Mouse (Mus musculus) lung, adult 18-20 months (tissue): ENCODE measurements around the gene Ccdc180.
A peak's percentile ranks its signal among the peaks of the same experiment; 100 is the strongest.

Source experiments
- DNase-seq, 2 experiments: peaks; one replicate each; pipeline ENCODE4 v3.0.0; 2022; ENCODE audit warnings: mixed read lengths in 2 of 2

Gene Ccdc180

DNA sequence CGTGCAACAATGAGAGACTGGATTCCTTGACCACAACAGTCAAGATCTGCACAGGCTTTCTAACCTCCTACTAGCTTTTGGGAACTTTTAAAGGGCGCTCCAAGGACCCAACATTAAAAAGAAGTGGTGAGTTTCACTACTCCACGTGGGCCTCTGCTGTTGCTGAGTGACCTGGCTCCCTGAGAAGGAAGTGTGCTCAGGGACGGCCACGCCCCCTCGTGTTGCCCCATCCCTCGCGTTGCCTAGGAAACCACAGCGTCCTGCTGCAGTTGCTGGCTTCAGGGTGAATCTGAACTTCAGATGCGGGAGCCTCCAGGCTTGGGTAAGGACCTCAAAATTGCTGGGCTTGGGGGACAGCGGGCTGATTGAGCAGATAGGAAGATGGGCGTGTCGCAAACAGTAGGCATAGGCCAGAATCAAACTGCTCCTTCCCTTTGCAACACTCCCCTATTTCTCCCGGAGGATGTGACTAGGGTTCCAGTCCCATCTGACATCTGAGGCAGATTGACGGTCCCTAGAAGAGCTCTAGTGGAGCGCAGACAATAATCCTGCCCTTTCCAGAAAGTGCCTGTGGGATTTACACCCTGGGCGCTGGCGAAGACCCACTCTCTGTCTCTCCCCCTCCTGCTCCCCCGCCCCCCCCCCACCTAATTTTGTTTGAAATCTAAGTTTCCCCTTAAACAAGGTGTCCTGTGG is at the start of gene Ccdc180:
Gene Ccdc180 (plus strand): TSS at position 238 of the 696 bp plus-strand sequence.
- DNase-seq, result peak; percentile 83 to 87

- no peak for DNase-seq
These were observed 45.7 kb upstream of the Ccdc180 start for GRCm38 (mm10) chr4:45844355-45844754.

DNA sequence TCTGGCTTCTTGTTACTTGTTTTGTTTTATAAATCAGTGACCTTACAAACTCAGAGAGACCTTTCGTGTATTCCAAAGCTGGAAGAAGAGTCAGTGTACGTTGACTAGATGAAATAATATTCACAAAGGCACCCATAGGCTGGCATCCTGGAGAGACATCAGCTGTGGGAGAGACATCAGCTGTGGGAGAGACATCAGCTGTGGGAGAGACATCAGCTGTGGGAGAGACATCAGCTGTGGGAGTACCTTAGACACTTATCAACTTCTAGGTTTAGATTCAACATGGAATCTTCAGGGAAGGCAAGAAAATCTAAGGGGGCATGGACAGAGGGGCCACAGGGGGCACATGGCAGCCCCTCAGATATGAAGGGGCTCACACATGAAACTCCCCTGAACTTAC is 43.8 kb upstream of the Ccdc180 start:
- DNase-seq, result no peak

DNA sequence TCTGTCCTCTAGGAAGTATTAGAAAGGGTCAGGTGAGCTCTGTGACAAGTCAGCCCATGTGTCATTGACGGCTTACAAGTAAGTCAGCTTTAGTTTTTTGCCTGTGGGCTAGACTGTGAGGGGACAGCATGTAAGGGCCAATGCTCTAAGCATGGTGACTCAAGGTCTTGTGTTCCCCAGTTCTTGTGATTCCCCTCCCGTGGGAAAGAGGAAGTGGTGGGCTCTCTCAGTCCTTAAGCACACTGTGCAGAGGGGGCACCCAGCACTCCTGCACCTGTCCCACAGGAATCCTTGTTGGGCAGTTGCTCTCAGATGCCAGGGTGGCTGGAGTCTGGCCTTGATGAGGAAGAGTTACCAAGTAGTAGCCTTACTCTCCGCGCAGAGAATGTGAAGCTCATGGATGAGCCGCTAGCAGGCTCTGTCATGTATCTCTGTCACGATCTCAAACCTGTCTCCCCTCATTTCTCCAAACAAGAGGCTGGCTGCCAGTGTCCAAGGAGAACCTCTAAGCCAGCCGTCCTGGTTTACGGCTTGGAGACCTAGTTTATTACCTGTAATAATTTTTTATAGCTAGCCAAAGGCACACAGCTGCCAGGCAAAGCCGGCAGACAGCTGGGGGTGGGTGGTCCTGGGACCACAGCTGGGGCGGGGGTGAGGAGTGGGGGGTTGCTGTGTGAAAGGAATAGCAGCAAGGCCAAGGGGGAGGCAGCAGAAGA is 41.8 kb upstream of the Ccdc180 start, which contains the start of gene Stra6l:
Gene Stra6l (plus strand): TSS at position 556 of the 716 bp plus-strand sequence.
- no peak for DNase-seq

GRCm38 (mm10) chr4:45848825-45849156 is 41.3 kb upstream of the Ccdc180 start:
- DNase-seq, result no peak

DNA sequence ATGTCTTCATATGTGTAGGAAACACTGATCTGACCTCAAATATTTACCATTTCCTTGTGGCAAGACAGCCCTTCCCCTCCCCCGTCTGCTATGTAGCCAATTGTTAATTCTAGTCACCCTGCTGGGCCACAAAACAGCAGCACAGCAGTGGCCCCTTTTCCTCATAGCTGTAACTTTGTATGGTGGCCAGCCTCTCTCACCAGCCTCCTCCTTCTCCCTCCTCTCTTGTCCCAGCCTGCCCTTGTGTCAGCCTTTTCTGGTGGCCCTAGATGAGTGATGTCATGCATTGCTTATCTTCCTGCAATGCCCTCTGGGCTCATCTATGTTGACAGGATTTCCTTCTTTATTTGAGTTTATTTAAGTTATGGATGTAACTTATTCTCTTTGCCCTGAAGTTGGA is 40.7 kb upstream of the Ccdc180 start:
- DNase-seq, result no peak

- DNase-seq, result peak; percentile 9 to 34
These were observed 38.5 kb upstream of the Ccdc180 start for GRCm38 (mm10) chr4:45851640-45852051.

GRCm38 (mm10) chr4:45853496-45854246 is 36.4 kb upstream of the Ccdc180 start:
- no peak for DNase-seq

- peak; percentile 56 to 69 for DNase-seq
These were observed 34.2 kb upstream of the Ccdc180 start for GRCm38 (mm10) chr4:45855803-45856424.

DNA sequence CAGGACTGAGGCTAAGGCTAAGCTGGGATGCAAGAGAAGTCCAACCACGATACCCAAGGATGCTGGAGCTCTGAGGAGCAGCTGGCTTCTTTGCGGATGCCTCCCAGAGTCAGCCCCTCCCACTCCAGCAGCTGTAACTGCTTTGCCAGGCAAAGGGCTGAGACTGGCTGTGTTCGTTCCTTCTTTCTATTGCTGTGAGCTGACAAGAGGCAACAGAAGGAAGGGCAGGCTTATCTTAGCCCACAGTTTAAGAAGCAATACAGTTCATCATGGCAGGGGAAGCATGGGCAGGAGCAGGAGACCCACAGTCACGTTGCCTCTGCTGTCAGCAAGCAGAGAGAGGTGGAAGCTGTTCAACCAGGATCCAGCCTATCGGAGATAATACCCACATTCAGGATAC is 28.9 kb upstream of the Ccdc180 start:
- no peak for DNase-seq

DNA sequence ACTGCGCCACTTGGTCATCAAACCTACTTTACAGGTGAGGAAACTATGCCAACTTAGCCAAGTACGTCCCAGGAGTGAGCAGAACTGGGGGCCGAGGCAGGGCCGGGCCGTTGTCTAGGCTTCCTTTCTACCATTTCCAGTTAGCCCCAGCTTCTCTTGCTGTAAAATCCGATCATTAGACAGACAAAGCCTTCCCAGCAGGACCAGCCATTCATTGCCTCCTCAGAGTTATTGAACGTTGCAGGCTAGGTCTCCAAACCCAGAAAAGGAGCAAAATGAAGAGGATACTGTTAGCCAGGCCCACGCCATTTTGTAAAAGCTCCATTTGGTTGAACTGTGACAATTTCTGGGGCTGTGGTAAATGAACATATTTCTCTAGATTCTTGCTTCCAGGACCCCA is 22.7 kb upstream of the Ccdc180 start:
- DNase-seq, result no peak

DNA sequence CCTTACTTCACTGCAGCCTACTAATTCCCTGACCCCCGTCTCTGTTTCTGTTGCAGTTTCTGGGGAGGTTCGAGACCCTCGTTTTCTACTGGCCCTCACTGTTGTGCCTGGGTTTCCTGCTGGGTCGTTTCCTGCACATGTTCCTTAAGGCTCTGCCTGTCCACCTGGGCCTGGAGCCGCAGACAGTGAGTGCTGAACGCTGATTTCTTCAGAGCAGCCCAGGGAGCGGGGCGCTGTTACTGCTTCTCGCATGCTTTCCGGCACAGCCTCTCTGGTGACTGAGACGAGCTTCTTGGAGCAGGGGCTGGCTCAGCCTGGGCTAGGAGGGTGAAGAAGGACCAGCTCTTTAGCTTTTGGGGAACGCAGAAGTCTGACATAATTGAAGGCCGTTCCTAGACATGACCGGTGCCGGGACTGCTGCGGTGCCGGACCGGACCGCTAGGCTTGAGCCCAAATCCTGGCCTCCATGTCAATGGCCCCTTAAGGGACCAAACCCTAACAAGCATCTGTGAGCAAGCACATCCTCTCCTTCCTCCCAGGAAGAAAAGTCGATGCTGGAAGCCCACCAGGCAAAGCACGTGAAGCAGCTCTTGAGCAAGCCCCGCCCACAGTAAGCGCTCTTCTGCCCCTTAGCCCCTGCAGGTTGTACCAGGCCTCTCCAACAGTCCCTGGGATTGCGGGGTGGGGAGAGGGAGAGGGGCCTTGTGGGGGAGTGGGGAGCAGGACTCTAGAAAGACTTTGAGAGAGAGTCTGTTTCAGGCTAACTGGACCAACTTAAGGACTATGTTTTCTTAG is 20.9 kb upstream of the Ccdc180 start:
- DNase-seq, result no peak

- no peak for DNase-seq
These were observed 18.0 kb upstream of the Ccdc180 start for GRCm38 (mm10) chr4:45872147-45872546.

DNA sequence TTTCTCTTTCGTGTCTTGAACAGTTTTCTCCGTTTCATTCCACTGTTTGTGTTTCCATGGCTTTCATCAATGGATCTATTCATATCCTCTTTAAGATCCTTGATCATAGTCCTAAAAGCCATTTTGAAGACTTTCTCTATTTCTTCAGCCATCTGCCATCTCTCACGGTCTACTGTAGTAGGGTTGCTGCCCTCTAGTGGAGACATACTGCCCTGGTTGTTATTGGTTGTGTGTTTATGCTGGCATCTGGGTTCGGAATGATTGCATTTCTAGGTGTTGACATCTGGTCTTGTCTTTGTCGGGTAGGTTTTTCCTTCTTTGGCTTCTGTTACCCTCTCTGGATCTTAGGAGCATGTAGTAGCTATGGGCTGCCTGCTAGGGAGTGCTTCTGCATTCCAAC is 11.2 kb upstream of the Ccdc180 start:
- peak in 1 of 2 experiments; percentile 10 for DNase-seq

- no peak for DNase-seq
These were observed 7.6 kb upstream of the Ccdc180 start for GRCm38 (mm10) chr4:45882521-45882920.

- peak in 1 of 2 experiments; percentile 7 for DNase-seq
These were observed 6.9 kb upstream of the Ccdc180 start for GRCm38 (mm10) chr4:45883250-45883649.

GRCm38 (mm10) chr4:45889487-45889886 is 616 bp upstream of the Ccdc180 start:
- DNase-seq, result no peak

DNA sequence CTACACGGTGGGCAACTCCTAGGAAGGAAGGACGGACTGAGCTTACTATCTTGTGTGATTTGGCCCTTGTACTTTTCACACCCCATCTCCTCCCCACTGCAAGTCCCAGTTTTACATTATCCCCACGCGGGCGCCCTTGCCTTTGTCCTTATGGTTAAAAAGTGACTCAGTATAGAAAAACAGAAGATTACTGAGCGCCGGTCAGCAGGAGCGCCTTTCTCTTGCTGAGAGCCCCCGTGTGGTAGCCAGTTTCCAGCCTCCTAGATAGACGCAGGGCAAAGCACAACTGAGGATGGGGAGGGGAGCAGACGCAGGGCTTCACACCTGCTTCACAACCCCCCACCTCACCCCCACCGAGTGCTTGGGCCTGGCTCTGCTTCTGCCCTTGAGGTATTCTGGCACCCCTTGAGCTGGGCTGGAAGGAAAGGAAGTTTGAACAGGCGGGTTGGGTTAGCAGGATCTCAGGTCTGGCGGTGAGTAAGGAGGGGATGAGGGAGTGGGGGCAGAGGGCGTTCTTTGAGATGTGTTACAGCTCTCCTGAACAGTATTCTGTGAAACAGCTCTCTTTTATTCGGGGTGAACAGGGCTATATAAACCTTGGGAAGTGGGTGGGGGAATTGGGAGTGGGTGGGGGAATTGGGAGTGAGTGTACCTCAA is 6.5 kb downstream of the Ccdc180 start:
- no peak for DNase-seq

DNA sequence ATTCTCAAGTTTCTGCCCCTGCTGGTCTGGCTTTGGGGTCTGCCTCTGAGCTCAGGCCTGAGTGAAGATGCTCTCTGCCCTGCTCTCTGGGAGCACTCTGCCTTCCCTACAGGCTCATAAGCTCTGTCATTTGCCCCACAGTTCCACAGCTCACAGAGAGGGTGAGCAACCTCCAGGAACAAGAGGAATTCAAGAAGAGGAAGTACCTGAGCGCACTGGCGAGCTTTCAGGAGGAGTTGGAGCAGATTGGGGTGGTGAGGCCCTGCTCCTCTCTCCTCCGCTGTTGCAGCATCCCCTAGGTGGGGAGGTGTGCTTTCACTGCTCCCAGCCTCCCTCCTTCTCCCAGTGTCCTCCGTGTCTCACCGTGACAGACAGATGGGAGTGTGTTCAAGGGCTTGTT is 8.3 kb downstream of the Ccdc180 start:
- DNase-seq, result no peak

DNA sequence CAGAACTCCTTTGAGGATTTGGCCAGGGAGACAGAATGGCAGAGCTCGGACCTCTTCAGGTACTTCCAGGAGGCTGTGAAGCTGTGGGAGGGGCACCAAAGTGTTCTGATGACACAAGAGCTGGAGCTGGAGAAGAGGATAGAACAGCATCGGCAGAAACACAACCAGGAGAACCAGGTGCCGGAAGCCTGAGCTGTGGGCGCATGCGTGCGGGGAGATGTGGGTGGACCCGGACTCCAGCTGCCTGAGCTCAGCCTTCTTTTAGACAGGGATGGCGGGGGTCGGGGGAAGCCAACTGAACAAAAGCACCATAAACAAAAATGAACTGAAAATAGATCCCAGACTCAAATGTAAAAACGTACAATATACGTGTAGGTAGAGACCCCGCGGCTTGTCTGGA is 19.2 kb downstream of the Ccdc180 start:
- no peak for DNase-seq

GRCm38 (mm10) chr4:45909924-45910323 is 19.8 kb downstream of the Ccdc180 start:
- DNase-seq, result no peak

GRCm38 (mm10) chr4:45911256-45911655 is 21.2 kb downstream of the Ccdc180 start:
- DNase-seq, result no peak
